ENCODE assay signal across 27 mouse cellular contexts in the genomic region with DNA sequence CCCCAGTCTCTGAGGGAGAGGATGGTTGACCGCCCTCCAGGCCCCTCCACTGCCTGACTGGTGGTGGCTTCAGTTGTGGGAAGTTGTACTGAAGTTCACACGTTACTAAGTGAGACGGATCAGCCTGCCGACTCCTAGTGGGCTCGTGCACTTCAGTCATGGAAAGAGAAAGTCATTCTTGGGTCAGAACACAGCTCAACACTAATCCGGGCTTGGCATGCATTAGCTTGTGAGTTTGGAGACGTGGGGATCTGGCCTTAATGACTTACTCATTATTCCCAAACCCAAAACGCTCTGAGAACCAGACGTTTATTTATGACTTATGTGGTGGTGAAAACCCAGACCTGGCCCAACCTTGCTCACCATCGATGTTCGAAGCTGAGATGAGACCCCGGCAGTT.
"Had no signal": no experiment of that assay in that cellular context is flagged by ENCODE, and none has a peak within 500 bp of the region (broad histone marks: within the 10 kb centered on the region; RNA-seq: fewer than 3 reads in every experiment).

No protein-coding gene starts in this region.

- H3K27ac ChIP-seq: gastrocnemius, adult 2 months; heart, adult 2 months; heart, embryonic 13.5 days; heart, embryonic 15.5 days; hindbrain, embryonic 13.5 days; hindbrain, embryonic 15.5 days; hindbrain, postnatal 0 days; kidney, embryonic 15.5 days; kidney, postnatal 0 days; limb, embryonic 12.5 days; limb, embryonic 15.5 days; liver, embryonic 12.5 days; liver, embryonic 14.5 days had no signal

- DNase-seq: gastrocnemius, adult 2 months; gastrocnemius, postnatal 10 days; gastrocnemius, postnatal 25 days; heart, adult 2 months; heart, postnatal 14 days; heart, postnatal 36 days; kidney, adult 11 months; kidney, adult 2 months; kidney, adult 9 months; kidney, postnatal 14 days; kidney, postnatal 36 days; layer of hippocampus, adult 9-11 months; layer of hippocampus, postnatal 36 days; left cerebral cortex, postnatal 4 days had no signal

- H3K4me3 ChIP-seq: gastrocnemius, adult 2 months; heart, adult 2 months; heart, embryonic 13.5 days; heart, embryonic 15.5 days; hindbrain, embryonic 13.5 days; hindbrain, embryonic 15.5 days; kidney, embryonic 15.5 days; limb, embryonic 12.5 days; limb, embryonic 15.5 days; liver, embryonic 12.5 days had no signal

- H3K36me3 ChIP-seq: heart, embryonic 13.5 days; heart, embryonic 15.5 days; hindbrain, embryonic 15.5 days; kidney, embryonic 15.5 days; limb, embryonic 12.5 days; limb, embryonic 15.5 days; liver, embryonic 12.5 days had no signal

- ATAC-seq: hindbrain, postnatal 0 days; intestine, embryonic 16.5 days; liver, embryonic 12.5 days had no signal

- H3K9me3 ChIP-seq: heart, embryonic 13.5 days; heart, embryonic 15.5 days; hindbrain, embryonic 13.5 days; hindbrain, embryonic 15.5 days; kidney, embryonic 15.5 days; limb, embryonic 12.5 days; limb, embryonic 15.5 days; liver, embryonic 12.5 days had no signal

- H3K4me1 ChIP-seq: heart, embryonic 15.5 days; liver, embryonic 12.5 days had no signal

- H3K9ac ChIP-seq: heart, embryonic 13.5 days; heart, embryonic 15.5 days; hindbrain, embryonic 13.5 days; hindbrain, embryonic 15.5 days; kidney, embryonic 15.5 days; limb, embryonic 12.5 days; limb, embryonic 15.5 days; liver, embryonic 12.5 days; liver, embryonic 14.5 days had no signal

- H3K27me3 ChIP-seq: heart, embryonic 13.5 days; heart, embryonic 15.5 days; hindbrain, embryonic 15.5 days; kidney, embryonic 15.5 days; limb, embryonic 15.5 days; liver, embryonic 12.5 days had no signal

- H3K4me2 ChIP-seq: heart, embryonic 11.5 days; heart, embryonic 13.5 days; heart, embryonic 15.5 days; hindbrain, embryonic 13.5 days; hindbrain, embryonic 15.5 days; kidney, embryonic 15.5 days; limb, embryonic 12.5 days; limb, embryonic 15.5 days; liver, embryonic 12.5 days had no signal
